ENCODE assay signal across 10 mouse cellular contexts in genomic region chr13:53807791-53808525, GRCm38 (mm10).
DNase-seq lines count a peak whose midpoint lies in the region; ATAC-seq lines count a peak whose summit lies in the region.
"Had no signal": no experiment of that assay in that cellular context is flagged by ENCODE, and none has a peak within 500 bp of the region (broad histone marks: within the 10 kb centered on the region; RNA-seq: fewer than 3 reads in every experiment).

No protein-coding gene starts in this region.

- H3K27ac ChIP-seq in embryonic facial prominence, embryonic 12.5 days = no peak overlapping the region

- peak; percentile 87 for DNase-seq in heart, adult 11 months
- no peak for DNase-seq in heart, postnatal 36 days
- DNase-seq in 3T3-L1 (ENCODE audit: low read depth, low spot score) = peak; percentile 11
- DNase-seq in lung, postnatal 25 days (ENCODE audit: low spot score) = peak; percentile 1
- no peak for DNase-seq in frontal cortex, adult 2 months (ENCODE audit: extremely low spot score in 1 of 2, low spot score in 1 of 2)
- no peak for DNase-seq in adrenal gland, postnatal 10 days
- DNase-seq: layer of hippocampus, adult 9-11 months; thymus, postnatal 4 days had no signal

- H3K4me2 ChIP-seq in embryonic facial prominence, embryonic 12.5 days (replicated peaks) = peak overlapping the region; percentile 20; the same call in 1 of the 2 replicates

- WGBS in embryonic facial prominence, embryonic 12.5 days = 23% methylated on average over 13 of the region's 13 CpGs

- no peaks in the 10 kb centered on the region for H3K9me3 ChIP-seq in embryonic facial prominence, embryonic 12.5 days

- intact Hi-C loops in heart, postnatal 36 days (cut with DNase I) = no loop called here

- peaks cover 7% of the 10 kb centered on the region; the same call in 1 of the 2 replicates for H3K27me3 ChIP-seq in embryonic facial prominence, embryonic 12.5 days

- no peak overlapping the region for H3K9ac ChIP-seq in embryonic facial prominence, embryonic 12.5 days

- 0 out of 2 replicates have a peak, but pooled peaks have one; percentile 75 for ATAC-seq in embryonic facial prominence, embryonic 12.5 days (ENCODE audit: insufficient number of reproducible peaks, insufficient read depth, low FRiP score, low TSS enrichment)
- no peak for ATAC-seq in frontal cortex, adult (ENCODE audit: low TSS enrichment)

- H3K4me3 ChIP-seq in embryonic facial prominence, embryonic 12.5 days = no peak overlapping the region

- peaks cover 19% of the 10 kb centered on the region for H3K4me1 ChIP-seq in embryonic facial prominence, embryonic 12.5 days

- no peaks in the 10 kb centered on the region for H3K36me3 ChIP-seq in embryonic facial prominence, embryonic 12.5 days

Comparison
In these comparisons a context has a peak if more than half of its experiments do, and no peak if none do; other contexts are left out.
1. DNase-seq: peak in heart, adult 11 months (single experiment), 3T3-L1 (single experiment) and lung, postnatal 25 days (single experiment); none in heart, postnatal 36 days (0 of 2), frontal cortex, adult 2 months (0 of 2) and adrenal gland, postnatal 10 days (single experiment).